Mouse (Mus musculus) spleen, postnatal 4 days (tissue): ENCODE measurements around the gene Usp4.

Experiments
- DNase-seq, 2 experiments: peaks; one replicate each; pipeline ENCODE4 v3.0.0; 2022; ENCODE audit warnings: low spot score in 2 of 2

Gene Usp4

GRCm38 (mm10) chr9:108341801-108342200 is 5.9 kb upstream of the Usp4 start:
- DNase-seq, result no peak

- peak in 1 of 2 experiments; percentile 70 for DNase-seq
Observed at GRCm38 (mm10) chr9:108342301-108342831, 5.3 kb upstream of the Usp4 start.

- no peak for DNase-seq
Observed at GRCm38 (mm10) chr9:108343331-108343730, 4.3 kb upstream of the Usp4 start.

- DNase-seq, result no peak
Observed at GRCm38 (mm10) chr9:108343835-108344234, 3.8 kb upstream of the Usp4 start.

- no peak for DNase-seq
Observed at GRCm38 (mm10) chr9:108344471-108344870, 3.2 kb upstream of the Usp4 start.

GRCm38 (mm10) chr9:108347024-108347423 is 629 bp upstream of the Usp4 start:
- no peak for DNase-seq

- no peak for DNase-seq
Observed at GRCm38 (mm10) chr9:108348290-108348680, 632 bp downstream of the Usp4 start.

- DNase-seq, result no peak
Observed at GRCm38 (mm10) chr9:108349727-108350126, 2.1 kb downstream of the Usp4 start.

- no peak for DNase-seq
Observed at GRCm38 (mm10) chr9:108378234-108378633, 30.6 kb downstream of the Usp4 start.

- no peak for DNase-seq
Observed at GRCm38 (mm10) chr9:108378736-108379135, 31.1 kb downstream of the Usp4 start.

GRCm38 (mm10) chr9:108379294-108379693 is 31.6 kb downstream of the Usp4 start:
- no peak for DNase-seq

GRCm38 (mm10) chr9:108381382-108381781 is 33.7 kb downstream of the Usp4 start:
- no peak for DNase-seq

- no peak for DNase-seq
Observed at GRCm38 (mm10) chr9:108385006-108385405, 37.4 kb downstream of the Usp4 start.

GRCm38 (mm10) chr9:108386816-108387215 is 39.2 kb downstream of the Usp4 start:
- no peak for DNase-seq

GRCm38 (mm10) chr9:108388601-108389000 is 40.9 kb downstream of the Usp4 start:
- no peak for DNase-seq

GRCm38 (mm10) chr9:108389220-108389619 is 41.6 kb downstream of the Usp4 start:
- DNase-seq, result no peak

GRCm38 (mm10) chr9:108392676-108393075 is 45.0 kb downstream of the Usp4 start, which contains the start of gene 1700102P08Rik:
1700102P08Rik (plus strand) TSS chr9:108392805.
- DNase-seq, result no peak

- no peak for DNase-seq
Observed at GRCm38 (mm10) chr9:108394191-108394590, 46.5 kb downstream of the Usp4 start.

GRCm38 (mm10) chr9:108395427-108395826 is 47.8 kb downstream of the Usp4 start:
- DNase-seq, result no peak

- no peak for DNase-seq
Observed at GRCm38 (mm10) chr9:108398324-108398723, 50.7 kb downstream of the Usp4 start.

- DNase-seq, result no peak
Observed at GRCm38 (mm10) chr9:108401186-108401960, 53.7 kb downstream of the Usp4 start.

- no peak for DNase-seq
Observed at GRCm38 (mm10) chr9:108403081-108403480, 55.4 kb downstream of the Usp4 start.

GRCm38 (mm10) chr9:108404451-108404850 is 56.8 kb downstream of the Usp4 start:
- DNase-seq, result no peak
